Mouse (Mus musculus) spleen, postnatal 4 days (tissue): ENCODE measurements around the gene Caap1.

Source experiments
- DNase-seq, 2 experiments: peaks; one replicate each; pipeline ENCODE4 v3.0.0; 2022; ENCODE audit warnings: low spot score in 2 of 2

Caap1 gene

GRCm38 (mm10) chr4:94556265-94557054 is at the start of gene Caap1, which contains the start of gene Gm10306:
TSS of gene Caap1 (minus strand) at chr4:94556796.
TSS of gene Gm10306 (plus strand) at chr4:94556546.
- peak; percentile 91 to 97 for DNase-seq

- no peak for DNase-seq
These were observed 49.0 kb upstream of the Caap1 start for GRCm38 (mm10) chr4:94605591-94605990.

GRCm38 (mm10) chr4:94604452-94605019 is 47.9 kb upstream of the Caap1 start:
- DNase-seq, result no peak

- peak; percentile 81 to 91 for DNase-seq
These were observed 46.5 kb upstream of the Caap1 start, which contains the start of gene Plaa for GRCm38 (mm10) chr4:94603031-94603629. TSS of gene Plaa (minus strand) at chr4:94603244.

GRCm38 (mm10) chr4:94602496-94603030 is 46.0 kb upstream of the Caap1 start:
- DNase-seq, result no peak

- no peak for DNase-seq
These were observed 44.8 kb upstream of the Caap1 start for GRCm38 (mm10) chr4:94601395-94601794.

- no peak for DNase-seq
These were observed 36.1 kb upstream of the Caap1 start for GRCm38 (mm10) chr4:94592709-94593108.

GRCm38 (mm10) chr4:94591765-94592381 is 35.3 kb upstream of the Caap1 start:
- no peak for DNase-seq

- DNase-seq, result no peak
These were observed 16.1 kb upstream of the Caap1 start for GRCm38 (mm10) chr4:94572677-94573076.

- DNase-seq, result no peak
These were observed 7.7 kb upstream of the Caap1 start for GRCm38 (mm10) chr4:94564297-94564696.

- no peak for DNase-seq
These were observed 5.5 kb upstream of the Caap1 start for GRCm38 (mm10) chr4:94561954-94562648.

- no peak for DNase-seq
These were observed 3.7 kb upstream of the Caap1 start for GRCm38 (mm10) chr4:94560316-94560715.

- no peak for DNase-seq
These were observed 2.7 kb upstream of the Caap1 start for GRCm38 (mm10) chr4:94559266-94559665.

- DNase-seq, result no peak
These were observed 549 bp upstream of the Caap1 start for GRCm38 (mm10) chr4:94557145-94557544.

- DNase-seq, result no peak
These were observed 1.6 kb downstream of the Caap1 start for GRCm38 (mm10) chr4:94554955-94555494.

- no peak for DNase-seq
These were observed 12.3 kb downstream of the Caap1 start for GRCm38 (mm10) chr4:94544321-94544720.

- no peak for DNase-seq
These were observed 13.6 kb downstream of the Caap1 start for GRCm38 (mm10) chr4:94543041-94543440.

GRCm38 (mm10) chr4:94533205-94533604 is 23.4 kb downstream of the Caap1 start:
- DNase-seq, result no peak

GRCm38 (mm10) chr4:94529448-94529847 is 27.1 kb downstream of the Caap1 start:
- DNase-seq, result no peak

GRCm38 (mm10) chr4:94523321-94523720 is 33.3 kb downstream of the Caap1 start:
- DNase-seq, result no peak

- peak; percentile 35 to 68 for DNase-seq
These were observed 39.0 kb downstream of the Caap1 start for GRCm38 (mm10) chr4:94517631-94518030.
